ENCODE assay signal across 8 mouse cellular contexts in genomic region chr8:123981674-123982073, GRCm38 (mm10). TPM values are rescaled to one million over a fixed set of nuclear protein-coding genes. Genes with fewer than 3 reads are reported as not detected.
DNase-seq lines count a peak whose midpoint lies in the region; ATAC-seq and TF ChIP-seq lines count a peak whose summit lies in the region.

No protein-coding gene starts in this region.

- ATAC-seq in kidney, embryonic 15.5 days (replicated peaks; ENCODE audit: low FRiP score), result no peak
- no peak for ATAC-seq in embryonic facial prominence, embryonic 12.5 days (ENCODE audit: insufficient number of reproducible peaks, insufficient read depth, low FRiP score, low TSS enrichment)
- ATAC-seq in hindbrain, embryonic 15.5 days (ENCODE audit: low FRiP score, low read depth), result no peak
- no peak for ATAC-seq in erythroid progenitor cell, adult 5-6 weeks (replicated peaks; ENCODE audit: low FRiP score, poor library complexity, severe bottlenecking)

- WGBS in kidney, embryonic 15.5 days, result 25% methylated on average over 4 of the region's 4 CpGs
- 45% methylated on average over 4 of the region's 4 CpGs for WGBS in embryonic facial prominence, embryonic 12.5 days
- 42% methylated on average over 4 of the region's 4 CpGs for WGBS in hindbrain, embryonic 15.5 days
- 14% methylated on average over 4 of the region's 4 CpGs for WGBS in liver, adult 2 months
- WGBS in small intestine, adult 2 months, result 39% methylated on average over 4 of the region's 4 CpGs

- peaks cover 36% of the 10 kb centered on the region for H3K4me1 ChIP-seq in kidney, embryonic 15.5 days
- peaks cover 8% of the 10 kb centered on the region; the same call in 1 of the 2 replicates for H3K4me1 ChIP-seq in embryonic facial prominence, embryonic 12.5 days
- peaks cover 29% of the 10 kb centered on the region for H3K4me1 ChIP-seq in hindbrain, embryonic 15.5 days (replicated peaks)
- peaks cover 16% of the 10 kb centered on the region; the same call in 1 of the 2 replicates for H3K4me1 ChIP-seq in liver, adult 2 months (ENCODE audit: control insufficient read depth, insufficient read depth, low read length)
- H3K4me1 ChIP-seq in small intestine, adult 2 months (ENCODE audit: control insufficient read depth, insufficient read depth, insufficient read length, low read length), result peaks cover 20% of the 10 kb centered on the region; the same call in 1 of the 2 replicates

- H3K4me2 ChIP-seq in kidney, embryonic 15.5 days, result peak overlapping the region; percentile 91
- peak overlapping the region; percentile 92 for H3K4me2 ChIP-seq in embryonic facial prominence, embryonic 12.5 days (replicated peaks)
- H3K4me2 ChIP-seq in hindbrain, embryonic 15.5 days, result peak overlapping the region; percentile 77

- no peaks in the 10 kb centered on the region for H3K36me3 ChIP-seq in kidney, embryonic 15.5 days
- no peaks in the 10 kb centered on the region for H3K36me3 ChIP-seq in embryonic facial prominence, embryonic 12.5 days
- no peaks in the 10 kb centered on the region for H3K36me3 ChIP-seq in hindbrain, embryonic 15.5 days
- no peaks in the 10 kb centered on the region for H3K36me3 ChIP-seq in liver, adult 2 months (ENCODE audit: control insufficient read depth, insufficient read depth, low read length)
- no peaks in the 10 kb centered on the region for H3K36me3 ChIP-seq in small intestine, adult 2 months (ENCODE audit: control insufficient read depth, insufficient read depth, low read length)

- no peak for TF ChIP-seq POLR2A in liver, adult 2 months (IDR thresholded peaks at IDR 0.05; ENCODE audit: extremely low read depth, insufficient read depth, low read length)
- TF ChIP-seq POLR2A in small intestine, adult 2 months (IDR thresholded peaks at IDR 0.05; ENCODE audit: low read depth, low read length), result no peak

- no peaks in the 10 kb centered on the region for H3K9me3 ChIP-seq in kidney, embryonic 15.5 days (replicated peaks)
- no peaks in the 10 kb centered on the region for H3K9me3 ChIP-seq in embryonic facial prominence, embryonic 12.5 days
- no peaks in the 10 kb centered on the region for H3K9me3 ChIP-seq in hindbrain, embryonic 15.5 days

- H3K27me3 ChIP-seq in kidney, embryonic 15.5 days, result no peaks in the 10 kb centered on the region
- H3K27me3 ChIP-seq in embryonic facial prominence, embryonic 12.5 days, result no peaks in the 10 kb centered on the region
- H3K27me3 ChIP-seq in hindbrain, embryonic 15.5 days, result no peaks in the 10 kb centered on the region
- H3K27me3 ChIP-seq in liver, adult 2 months (ENCODE audit: control insufficient read depth, insufficient read depth, low read length), result no peaks in the 10 kb centered on the region
- H3K27me3 ChIP-seq in small intestine, adult 2 months (ENCODE audit: control insufficient read depth, insufficient read depth, low read length), result no peaks in the 10 kb centered on the region

- peak overlapping the region; percentile 75 for H3K4me3 ChIP-seq in kidney, embryonic 15.5 days (replicated peaks)
- peak overlapping the region; percentile 76 for H3K4me3 ChIP-seq in embryonic facial prominence, embryonic 12.5 days
- H3K4me3 ChIP-seq in hindbrain, embryonic 15.5 days, result peak overlapping the region; percentile 81
- 0 out of 2 replicates have a peak overlapping the region, but pooled peaks have one; percentile 21 for H3K4me3 ChIP-seq in liver, adult 2 months (ENCODE audit: insufficient read depth, low read depth, low read length)
- peak overlapping the region; percentile 32 for H3K4me3 ChIP-seq in small intestine, adult 2 months (ENCODE audit: low read depth, low read length)

- DNase-seq in kidney, postnatal 25 days, result no peak
- peak; percentile 69 for DNase-seq in liver, adult 2 months (ENCODE audit: extremely low read depth, low read depth, low spot score)
- DNase-seq in spleen, adult 18-20 months, result no peak

- H3K27ac ChIP-seq in kidney, embryonic 15.5 days, result no peak overlapping the region
- no peak overlapping the region for H3K27ac ChIP-seq in embryonic facial prominence, embryonic 12.5 days
- H3K27ac ChIP-seq in hindbrain, embryonic 15.5 days (replicated peaks), result no peak overlapping the region
- H3K27ac ChIP-seq in liver, adult 2 months (replicated peaks; ENCODE audit: insufficient read depth, low read depth, low read length), result peak overlapping the region; percentile 32; the same call in 1 of the 2 replicates
- H3K27ac ChIP-seq in small intestine, adult 2 months (ENCODE audit: insufficient read depth, low read depth, low read length), result no peak overlapping the region; the same call in 1 of the 2 replicates

- TF ChIP-seq CTCF in liver, adult 2 months (IDR thresholded peaks at IDR 0.05; ENCODE audit: low read depth, low read length), result no peak
- no peak for TF ChIP-seq CTCF in small intestine, adult 2 months (IDR thresholded peaks at IDR 0.05; ENCODE audit: extremely low read depth, insufficient read length, insufficient replicate concordance, low read depth, low read length)

- H3K9ac ChIP-seq in kidney, embryonic 15.5 days, result peak overlapping the region; percentile 26; the same call in 1 of the 2 replicates
- no peak overlapping the region for H3K9ac ChIP-seq in embryonic facial prominence, embryonic 12.5 days
- H3K9ac ChIP-seq in hindbrain, embryonic 15.5 days, result 0 out of 2 replicates have a peak overlapping the region, but pooled peaks have one; percentile 22
- peak overlapping the region; percentile 4; the same call in 1 of the 2 replicates for H3K9ac ChIP-seq in liver, adult 2 months (ENCODE audit: low read depth, low read length)

- peaks cover 22% of the 10 kb centered on the region; the same call in 1 of the 2 replicates for H3K79me2 ChIP-seq in liver, adult 2 months (ENCODE audit: control insufficient read depth, insufficient read depth, low read length)

RNA-seq across cellular contexts. Expression of gene Abcb10, which starts 1.2 kb away (rescaled TPM):
- 15.5 and 17.1 TPM in 2 replicates for polyA plus RNA-seq in kidney, embryonic 15.5 days (2015; fragmentation: Nextera tagmentation; extraction: Ambion mirVana)
- 21.7 and 22.0 TPM in 2 replicates for polyA plus RNA-seq in embryonic facial prominence, embryonic 12.5 days (2016; fragmentation: Nextera tagmentation; extraction: Ambion mirVana)
- polyA plus RNA-seq in hindbrain, embryonic 15.5 days (2015; fragmentation: Nextera tagmentation; extraction: Ambion mirVana), result 14.9 and 15.2 TPM in 2 replicates
- 12.4 and 13.9 TPM in 2 replicates for total RNA-seq in liver, adult 2 months (2014; rRNA removed)
- polyA plus RNA-seq in liver, adult 2 months (2012; rRNA removed), result 13.6 and 13.7 TPM in 2 replicates
- polyA plus RNA-seq in small intestine, adult 2 months (2012; rRNA removed), result 15.3 and 18.2 TPM in 2 replicates
- total RNA-seq in erythroid progenitor cell, adult 5-6 weeks (2015; ENCODE audit: low replicate concordance), result 465 and 471 TPM in 2 replicates
- total RNA-seq in erythroid progenitor cell, adult 5-6 weeks (2017; ENCODE audit: low replicate concordance), result 483 and 625 TPM in 2 replicates

RNA-seq across cellular contexts. Expression of gene Nup133, which starts 32.6 kb away (rescaled TPM):
- polyA plus RNA-seq in kidney, embryonic 15.5 days (2015; fragmentation: Nextera tagmentation; extraction: Ambion mirVana), result 43.1 and 45.3 TPM in 2 replicates
- 45.3 and 52.0 TPM in 2 replicates for polyA plus RNA-seq in embryonic facial prominence, embryonic 12.5 days (2016; fragmentation: Nextera tagmentation; extraction: Ambion mirVana)
- 21.3 and 21.9 TPM in 2 replicates for polyA plus RNA-seq in hindbrain, embryonic 15.5 days (2015; fragmentation: Nextera tagmentation; extraction: Ambion mirVana)
- 5.4 and 7.1 TPM in 2 replicates for total RNA-seq in liver, adult 2 months (2014; rRNA removed)
- polyA plus RNA-seq in liver, adult 2 months (2012; rRNA removed), result 3.1 and 3.2 TPM in 2 replicates
- 2.4 and 4.3 TPM in 2 replicates for polyA plus RNA-seq in small intestine, adult 2 months (2012; rRNA removed)
- total RNA-seq in erythroid progenitor cell, adult 5-6 weeks (2015; ENCODE audit: low replicate concordance), result 32.1 and 35.2 TPM in 2 replicates
- 46.0 and 49.7 TPM in 2 replicates for total RNA-seq in erythroid progenitor cell, adult 5-6 weeks (2017; ENCODE audit: low replicate concordance)

RNA-seq across cellular contexts. Expression of gene Taf5l, which starts 39.5 kb away (rescaled TPM):
- polyA plus RNA-seq in kidney, embryonic 15.5 days (2015; fragmentation: Nextera tagmentation; extraction: Ambion mirVana), result 39.4 and 40.9 TPM in 2 replicates
- 46.3 and 47.5 TPM in 2 replicates for polyA plus RNA-seq in embryonic facial prominence, embryonic 12.5 days (2016; fragmentation: Nextera tagmentation; extraction: Ambion mirVana)
- 24.3 and 24.5 TPM in 2 replicates for polyA plus RNA-seq in hindbrain, embryonic 15.5 days (2015; fragmentation: Nextera tagmentation; extraction: Ambion mirVana)
- total RNA-seq in liver, adult 2 months (2014; rRNA removed), result 9.0 and 10.8 TPM in 2 replicates
- 13.3 and 16.0 TPM in 2 replicates for polyA plus RNA-seq in liver, adult 2 months (2012; rRNA removed)
- polyA plus RNA-seq in small intestine, adult 2 months (2012; rRNA removed), result 15.3 and 29.2 TPM in 2 replicates
- total RNA-seq in erythroid progenitor cell, adult 5-6 weeks (2015; ENCODE audit: low replicate concordance), result 45.0 and 46.9 TPM in 2 replicates
- 40.3 and 41.6 TPM in 2 replicates for total RNA-seq in erythroid progenitor cell, adult 5-6 weeks (2017; ENCODE audit: low replicate concordance)

RNA-seq across cellular contexts. Expression of gene Urb2, which starts 39.6 kb away (rescaled TPM):
- polyA plus RNA-seq in kidney, embryonic 15.5 days (2015; fragmentation: Nextera tagmentation; extraction: Ambion mirVana), result 5.5 TPM in 2 replicates
- 5.2 and 6.1 TPM in 2 replicates for polyA plus RNA-seq in embryonic facial prominence, embryonic 12.5 days (2016; fragmentation: Nextera tagmentation; extraction: Ambion mirVana)
- 3.1 and 3.5 TPM in 2 replicates for polyA plus RNA-seq in hindbrain, embryonic 15.5 days (2015; fragmentation: Nextera tagmentation; extraction: Ambion mirVana)
- 3.6 and 4.1 TPM in 2 replicates for total RNA-seq in liver, adult 2 months (2014; rRNA removed)
- 1.8 and 2.7 TPM in 2 replicates for polyA plus RNA-seq in liver, adult 2 months (2012; rRNA removed)
- polyA plus RNA-seq in small intestine, adult 2 months (2012; rRNA removed), result 1.4 and 2.5 TPM in 2 replicates
- 10.9 and 11.5 TPM in 2 replicates for total RNA-seq in erythroid progenitor cell, adult 5-6 weeks (2015; ENCODE audit: low replicate concordance)
- 8.5 and 10.7 TPM in 2 replicates for total RNA-seq in erythroid progenitor cell, adult 5-6 weeks (2017; ENCODE audit: low replicate concordance)

Comparison
In these comparisons a context has a peak if more than half of its experiments do, and no peak if none do; other contexts are left out.
1. H3K4me3 ChIP-seq: peak in every context shown above with its lines; median percentile 81 in hindbrain, embryonic 15.5 days; 76 in embryonic facial prominence, embryonic 12.5 days; 75 in kidney, embryonic 15.5 days; 32 in small intestine, adult 2 months; 21 in liver, adult 2 months.